Mouse (Mus musculus): Measurements from ENCODE around the gene Smoc2. TPM values are rescaled to one million over a fixed set of nuclear protein-coding genes. Genes with fewer than 3 reads are reported as not detected.

The Smoc2 gene
- polyA plus RNA-seq, 1 experiment from 2014 or later, result 33.3 TPM

- Histone ChIP-seq H3K9me3 (replicated peaks; ENCODE audit: control insufficient read depth, low read length) (no peaks in the 10 kb centered on the region), H3K27me3 (ENCODE audit: control insufficient read depth, insufficient read depth, low read length) (peaks cover 5% of the 10 kb centered on the region; the same call in 1 of the 2 replicates), H3K9ac (ENCODE audit: low read length) (no peak overlapping the region), H3K27ac (ENCODE audit: low read length) (no peak overlapping the region), H3K4me1 (ENCODE audit: control insufficient read depth, insufficient read depth, low read length) (peaks cover 14% of the 10 kb centered on the region), H3K4me2 (ENCODE audit: low read depth, low read length) (no peak overlapping the region), H3K36me3 (ENCODE audit: control insufficient read depth, insufficient read depth) (no peaks in the 10 kb centered on the region), H3K4me3 (ENCODE audit: low read length) (no peak overlapping the region)
- 64% methylated on average over 3 of the region's 3 CpGs for WGBS
- no peak for ATAC-seq (replicated peaks; ENCODE audit: extremely low read depth, insufficient read depth, low FRiP score)
These were observed 18.3 kb upstream of the Smoc2 start for GRCm38 (mm10) chr17:14260966-14261365.

- Histone ChIP-seq H3K4me2 (ENCODE audit: low read depth, low read length) (no peak overlapping the region), H3K9ac (ENCODE audit: low read length) (no peak overlapping the region), H3K27ac (ENCODE audit: low read length) (no peak overlapping the region), H3K4me3 (ENCODE audit: low read length) (no peak overlapping the region), H3K9me3 (replicated peaks; ENCODE audit: control insufficient read depth, low read length) (no peaks in the 10 kb centered on the region), H3K27me3 (ENCODE audit: control insufficient read depth, insufficient read depth, low read length) (peaks cover 5% of the 10 kb centered on the region; the same call in 1 of the 2 replicates), H3K36me3 (ENCODE audit: control insufficient read depth, insufficient read depth) (no peaks in the 10 kb centered on the region), H3K4me1 (ENCODE audit: control insufficient read depth, insufficient read depth, low read length) (peaks cover 14% of the 10 kb centered on the region)
- WGBS, result 70% methylated on average over 10 of the region's 10 CpGs
- no peak for ATAC-seq (replicated peaks; ENCODE audit: extremely low read depth, insufficient read depth, low FRiP score)
These were observed 17.1 kb upstream of the Smoc2 start for GRCm38 (mm10) chr17:14262217-14262616.

GRCm38 (mm10) chr17:14268001-14268400 is 11.3 kb upstream of the Smoc2 start:
- Histone ChIP-seq H3K36me3 (ENCODE audit: control insufficient read depth, insufficient read depth) (no peaks in the 10 kb centered on the region), H3K27ac (ENCODE audit: low read length) (no peak overlapping the region), H3K9me3 (replicated peaks; ENCODE audit: control insufficient read depth, low read length) (peaks cover 3% of the 10 kb centered on the region; the same call in 1 of the 2 replicates), H3K4me2 (ENCODE audit: low read depth, low read length) (no peak overlapping the region), H3K9ac (ENCODE audit: low read length) (no peak overlapping the region), H3K4me1 (ENCODE audit: control insufficient read depth, insufficient read depth, low read length) (peaks cover 14% of the 10 kb centered on the region), H3K4me3 (ENCODE audit: low read length) (no peak overlapping the region), H3K27me3 (ENCODE audit: control insufficient read depth, insufficient read depth, low read length) (no peaks in the 10 kb centered on the region)
- 70% methylated on average over 4 of the region's 4 CpGs for WGBS
- ATAC-seq (replicated peaks; ENCODE audit: extremely low read depth, insufficient read depth, low FRiP score), result no peak

- H3K27me3 ChIP-seq (ENCODE audit: control insufficient read depth, insufficient read depth, low read length), result peaks cover 43% of the 10 kb centered on the region
- WGBS, result 64% methylated on average over 6 of the region's 6 CpGs
- H3K9me3 ChIP-seq (replicated peaks; ENCODE audit: control insufficient read depth, low read length), result peaks cover 3% of the 10 kb centered on the region; the same call in 1 of the 2 replicates
- H3K4me3 ChIP-seq (ENCODE audit: low read length), result no peak overlapping the region
- no peaks in the 10 kb centered on the region for H3K4me1 ChIP-seq (ENCODE audit: control insufficient read depth, insufficient read depth, low read length)
- no peak overlapping the region for H3K9ac ChIP-seq (ENCODE audit: low read length)
- H3K36me3 ChIP-seq (ENCODE audit: control insufficient read depth, insufficient read depth), result no peaks in the 10 kb centered on the region
- ATAC-seq (replicated peaks; ENCODE audit: extremely low read depth, insufficient read depth, low FRiP score), result no peak
- H3K27ac ChIP-seq (ENCODE audit: low read length), result no peak overlapping the region
- no peak overlapping the region for H3K4me2 ChIP-seq (ENCODE audit: low read depth, low read length)
These were observed 5.9 kb upstream of the Smoc2 start for GRCm38 (mm10) chr17:14273386-14273785.

GRCm38 (mm10) chr17:14277310-14277709 is 2.0 kb upstream of the Smoc2 start:
- H3K9me3 ChIP-seq (replicated peaks; ENCODE audit: control insufficient read depth, low read length), result no peaks in the 10 kb centered on the region
- no peak overlapping the region for H3K4me3 ChIP-seq (ENCODE audit: low read length)
- H3K36me3 ChIP-seq (ENCODE audit: control insufficient read depth, insufficient read depth), result no peaks in the 10 kb centered on the region
- H3K27me3 ChIP-seq (ENCODE audit: control insufficient read depth, insufficient read depth, low read length), result peaks cover 81% of the 10 kb centered on the region
- no peak overlapping the region for H3K27ac ChIP-seq (ENCODE audit: low read length)
- peaks cover 11% of the 10 kb centered on the region for H3K4me1 ChIP-seq (ENCODE audit: control insufficient read depth, insufficient read depth, low read length)
- no peak overlapping the region for H3K9ac ChIP-seq (ENCODE audit: low read length)
- no peak for ATAC-seq (replicated peaks; ENCODE audit: extremely low read depth, insufficient read depth, low FRiP score)
- no peak overlapping the region for H3K4me2 ChIP-seq (ENCODE audit: low read depth, low read length)
- WGBS, result 76% methylated on average over 7 of the region's 7 CpGs

GRCm38 (mm10) chr17:14279966-14280300 is 627 bp downstream of the Smoc2 start:
- WGBS, result 2% methylated on average over 10 of the region's 10 CpGs
- no peaks in the 10 kb centered on the region for H3K9me3 ChIP-seq (replicated peaks; ENCODE audit: control insufficient read depth, low read length)
- H3K27me3 ChIP-seq (ENCODE audit: control insufficient read depth, insufficient read depth, low read length), result peaks cover 97% of the 10 kb centered on the region
- H3K36me3 ChIP-seq (ENCODE audit: control insufficient read depth, insufficient read depth), result no peaks in the 10 kb centered on the region
- peaks cover 11% of the 10 kb centered on the region for H3K4me1 ChIP-seq (ENCODE audit: control insufficient read depth, insufficient read depth, low read length)
- H3K4me2 ChIP-seq (ENCODE audit: low read depth, low read length), result peak overlapping the region; percentile 71
- no peak overlapping the region for H3K27ac ChIP-seq (ENCODE audit: low read length)
- no peak for ATAC-seq (replicated peaks; ENCODE audit: extremely low read depth, insufficient read depth, low FRiP score)
- peak overlapping the region; percentile 40 for H3K9ac ChIP-seq (ENCODE audit: low read length)
- peak overlapping the region; percentile 54 for H3K4me3 ChIP-seq (ENCODE audit: low read length)

- peak overlapping the region; percentile 9 for H3K9ac ChIP-seq (ENCODE audit: low read length)
- no peak for ATAC-seq (replicated peaks; ENCODE audit: extremely low read depth, insufficient read depth, low FRiP score)
- 0 out of 2 replicates have a peak overlapping the region, but pooled peaks have one; percentile 35 for H3K27ac ChIP-seq (ENCODE audit: low read length)
- H3K27me3 ChIP-seq (ENCODE audit: control insufficient read depth, insufficient read depth, low read length), result peaks cover 92% of the 10 kb centered on the region
- no peaks in the 10 kb centered on the region for H3K9me3 ChIP-seq (replicated peaks; ENCODE audit: control insufficient read depth, low read length)
- H3K36me3 ChIP-seq (ENCODE audit: control insufficient read depth, insufficient read depth), result no peaks in the 10 kb centered on the region
- H3K4me1 ChIP-seq (ENCODE audit: control insufficient read depth, insufficient read depth, low read length), result peaks cover 11% of the 10 kb centered on the region
- peak overlapping the region; percentile 71 for H3K4me2 ChIP-seq (ENCODE audit: low read depth, low read length)
- H3K4me3 ChIP-seq (ENCODE audit: low read length), result peak overlapping the region; percentile 54
- WGBS, result 1% methylated on average over 31 of the region's 31 CpGs
These were observed 1.1 kb downstream of the Smoc2 start for GRCm38 (mm10) chr17:14280425-14280833.

GRCm38 (mm10) chr17:14288015-14288616 is 8.8 kb downstream of the Smoc2 start:
- 0 out of 2 replicates have a peak, but pooled peaks have one; percentile 37 for ATAC-seq (replicated peaks; ENCODE audit: extremely low read depth, insufficient read depth, low FRiP score)
- peaks cover 39% of the 10 kb centered on the region for H3K27me3 ChIP-seq (ENCODE audit: control insufficient read depth, insufficient read depth, low read length)
- H3K27ac ChIP-seq (ENCODE audit: low read length), result no peak overlapping the region
- no peak overlapping the region for H3K4me2 ChIP-seq (ENCODE audit: low read depth, low read length)
- no peak overlapping the region for H3K9ac ChIP-seq (ENCODE audit: low read length)
- no peaks in the 10 kb centered on the region for H3K36me3 ChIP-seq (ENCODE audit: control insufficient read depth, insufficient read depth)
- 32% methylated on average over 7 of the region's 7 CpGs for WGBS
- no peak overlapping the region for H3K4me3 ChIP-seq (ENCODE audit: low read length)
- H3K9me3 ChIP-seq (replicated peaks; ENCODE audit: control insufficient read depth, low read length), result no peaks in the 10 kb centered on the region
- no peaks in the 10 kb centered on the region for H3K4me1 ChIP-seq (ENCODE audit: control insufficient read depth, insufficient read depth, low read length)

- 66% methylated on average over 5 of the region's 5 CpGs for WGBS
- Histone ChIP-seq H3K4me2 (ENCODE audit: low read depth, low read length) (no peak overlapping the region), H3K4me3 (ENCODE audit: low read length) (no peak overlapping the region), H3K36me3 (ENCODE audit: control insufficient read depth, insufficient read depth) (no peaks in the 10 kb centered on the region), H3K9me3 (replicated peaks; ENCODE audit: control insufficient read depth, low read length) (no peaks in the 10 kb centered on the region), H3K9ac (ENCODE audit: low read length) (no peak overlapping the region), H3K27me3 (ENCODE audit: control insufficient read depth, insufficient read depth, low read length) (peaks cover 5% of the 10 kb centered on the region; the same call in 1 of the 2 replicates), H3K27ac (ENCODE audit: low read length) (no peak overlapping the region), H3K4me1 (ENCODE audit: control insufficient read depth, insufficient read depth, low read length) (no peaks in the 10 kb centered on the region)
- ATAC-seq (replicated peaks; ENCODE audit: extremely low read depth, insufficient read depth, low FRiP score), result no peak
These were observed 14.3 kb downstream of the Smoc2 start for GRCm38 (mm10) chr17:14293617-14294016.
